Mouse (Mus musculus): Measurements from ENCODE around the gene Rps6ka3.

Rps6ka3 gene

GRCm38 (mm10) chrX:159321342-159321741 lies 111.2 kb downstream of the Rps6ka3 start:
- DNase-seq (ENCODE audit: low read depth, low spot score): peak; percentile 48

GRCm38 (mm10) chrX:159364506-159364905 lies 154.4 kb downstream of the Rps6ka3 start:
- no peak for DNase-seq (ENCODE audit: low read depth, low spot score)

- DNase-seq (ENCODE audit: low read depth, low spot score): peak; percentile 81
These were observed 162.0 kb downstream of the Rps6ka3 start, which contains the start of gene Eif1ax for GRCm38 (mm10) chrX:159371831-159372752. Gene Eif1ax, plus strand, starts transcription at chrX:159372178.

- DNase-seq (ENCODE audit: low read depth, low spot score): no peak
These were observed 162.6 kb downstream of the Rps6ka3 start for GRCm38 (mm10) chrX:159372753-159373144.

DNA sequence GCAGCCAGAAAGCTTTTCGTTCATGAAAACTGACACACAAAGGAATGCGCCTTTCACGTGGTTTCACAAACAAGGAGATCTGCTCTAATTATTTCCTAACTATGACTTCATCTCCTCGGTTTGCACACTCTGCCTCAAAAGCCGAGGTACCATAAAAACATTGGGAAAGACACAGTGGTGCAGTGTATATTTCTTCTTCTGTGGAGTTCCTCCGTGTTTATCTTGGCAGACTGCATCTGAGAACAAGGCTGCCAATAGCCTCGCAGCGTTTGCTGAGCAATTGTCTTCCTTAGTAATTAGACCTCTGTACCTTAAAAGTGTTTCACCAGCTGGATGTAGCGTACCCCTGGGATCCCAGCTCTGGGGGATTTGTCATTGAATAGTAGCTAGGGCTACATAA lies 177.0 kb downstream of the Rps6ka3 start:
- no peak for DNase-seq (ENCODE audit: low read depth, low spot score)

GRCm38 (mm10) chrX:159388953-159389352 lies 178.8 kb downstream of the Rps6ka3 start:
- no peak for DNase-seq (ENCODE audit: low read depth, low spot score)

DNA sequence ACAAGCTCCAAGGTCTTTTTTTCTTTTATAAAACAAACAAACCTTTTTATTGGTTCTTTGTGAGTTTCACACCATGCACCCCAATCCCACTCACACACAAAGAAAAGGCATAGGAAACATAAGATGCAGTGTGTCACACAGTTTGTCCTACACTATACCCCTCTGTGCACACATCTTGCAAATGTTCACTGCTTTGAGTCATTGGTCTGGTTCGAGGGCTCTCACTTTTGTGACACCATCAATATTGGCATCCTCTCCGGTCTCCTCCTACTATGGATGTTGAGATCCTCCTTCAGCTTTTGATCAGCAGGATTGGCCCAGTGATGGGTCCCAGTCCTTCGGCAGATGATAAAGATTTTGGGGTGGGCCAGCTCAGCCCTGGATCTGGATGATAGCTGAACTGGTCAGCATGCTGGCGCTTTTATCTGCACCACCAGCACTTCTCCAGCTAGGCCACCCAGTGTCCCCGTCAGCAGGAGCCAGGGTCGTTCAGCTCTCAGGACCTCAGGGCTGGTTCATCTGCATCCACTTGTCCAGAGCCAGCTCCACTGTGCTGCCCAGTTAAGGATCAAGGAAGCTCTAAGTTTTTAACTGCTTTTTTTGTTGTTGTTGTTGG lies 180.3 kb downstream of the Rps6ka3 start:
- DNase-seq (ENCODE audit: low read depth, low spot score): no peak

DNA sequence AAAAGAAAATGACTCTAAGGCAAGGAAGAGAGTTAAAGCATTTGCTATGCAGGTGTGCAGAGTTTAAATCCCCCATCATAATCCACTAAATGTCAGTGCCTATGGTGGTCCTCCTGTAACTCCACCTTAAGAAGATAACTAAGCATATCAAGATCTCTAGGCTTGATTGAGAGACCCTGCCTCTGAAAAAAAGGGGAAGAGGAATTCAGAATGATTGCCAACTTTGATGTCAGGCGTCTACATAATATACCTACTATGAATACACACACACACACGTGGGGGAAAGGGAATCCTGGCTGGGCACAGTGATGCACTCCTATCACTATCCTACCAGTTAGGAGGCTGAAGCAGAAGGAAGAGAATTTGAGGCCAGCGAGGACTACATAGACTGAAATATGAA lies 181.1 kb downstream of the Rps6ka3 start:
- no peak for DNase-seq (ENCODE audit: low read depth, low spot score)

GRCm38 (mm10) chrX:159409253-159409652 lies 199.1 kb downstream of the Rps6ka3 start:
- DNase-seq (ENCODE audit: low read depth, low spot score): no peak

- DNase-seq (ENCODE audit: low read depth, low spot score): no peak
These were observed 204.2 kb downstream of the Rps6ka3 start, which contains the start of gene Map7d2 for GRCm38 (mm10) chrX:159414130-159414828. Gene Map7d2, plus strand, starts transcription at chrX:159414572.

DNA sequence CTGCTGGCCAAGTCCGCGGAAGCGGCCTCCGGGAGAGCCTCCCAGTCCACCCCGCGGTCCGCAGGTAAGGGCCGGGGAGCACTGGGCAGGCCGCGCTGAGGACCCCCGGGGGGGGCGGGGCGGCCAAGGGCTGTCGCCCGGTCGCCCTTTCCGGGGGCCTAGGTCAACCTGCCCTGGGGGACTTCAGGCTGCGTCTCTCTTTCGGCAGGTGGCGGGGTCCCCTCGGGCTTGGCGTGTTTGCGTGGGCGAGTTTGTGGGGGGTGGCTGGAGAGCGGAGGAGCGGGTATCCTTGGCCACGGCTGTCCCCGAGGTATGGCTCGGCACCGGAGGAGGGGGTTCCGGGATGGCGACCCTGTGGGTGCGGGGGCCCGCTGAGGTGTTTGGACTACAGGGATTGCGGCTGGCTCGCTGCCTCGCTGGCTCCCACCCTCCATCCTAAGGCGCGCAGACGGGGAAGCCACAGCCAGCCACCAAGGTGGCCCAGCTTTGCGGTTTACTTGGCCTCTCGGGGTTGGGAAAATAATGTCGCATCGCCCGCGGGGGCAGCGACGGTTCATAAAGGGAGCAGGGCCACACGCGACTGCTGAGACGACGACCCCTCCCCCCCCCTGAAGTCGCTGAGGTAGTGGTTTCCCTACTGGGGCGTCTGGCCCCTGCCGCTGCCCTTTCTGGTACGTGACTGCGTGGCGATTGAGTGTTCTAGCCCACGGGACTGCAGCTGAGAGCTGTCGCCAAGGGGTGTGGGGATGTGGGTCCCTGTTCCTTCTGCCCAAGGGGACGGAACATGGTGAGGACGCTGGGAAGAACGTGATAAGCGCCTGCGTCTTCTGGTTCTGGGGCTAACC lies 204.9 kb downstream of the Rps6ka3 start:
- no peak for DNase-seq (ENCODE audit: low read depth, low spot score)
